Mouse (Mus musculus) gastrocnemius, postnatal 14 days (tissue): ENCODE results near the gene Parp1. TPM values are rescaled to one million over a fixed set of nuclear protein-coding genes. Genes with fewer than 3 reads are reported as not detected.
"Not testable (repeated sequence)": the region's sequence is repeated elsewhere in the genome, so short reads cannot be mapped to it uniquely, and the experiment has no call there.

Source experiments
- DNase-seq: peaks from one replicate; pipeline ENCODE4 v3.0.0; 2021; ENCODE audit warnings: mixed read lengths
- intact Hi-C: fragments of 180-260 bp; cut with DNase I; formaldehyde crosslinking; loops from one replicate; pipeline ENCODE4 v1.15.1; 2025; ENCODE audit warnings: low total_unique reads
- microRNA-seq, 2 experiments: library from miRNA; unstranded; fragments of <30 nt; microRNA quantifications; one replicate each; pipeline ENCODE4 v1.2.0; 2021
- total RNA-seq, 2 experiments: library from RNA; stranded (reverse); gene quantifications; 2 replicates each; pipeline ENCODE4 v1.2.3; 2021

Parp1 gene
- total RNA-seq, 2 experiments from 2014 or later: 51.9 to 53.6 TPM

- DNase-seq: no peak
- intact Hi-C loops: no loop called here
Observed at GRCm38 (mm10) chr1:180606796-180607577, 38.3 kb downstream of the Parp1 start.

DNA sequence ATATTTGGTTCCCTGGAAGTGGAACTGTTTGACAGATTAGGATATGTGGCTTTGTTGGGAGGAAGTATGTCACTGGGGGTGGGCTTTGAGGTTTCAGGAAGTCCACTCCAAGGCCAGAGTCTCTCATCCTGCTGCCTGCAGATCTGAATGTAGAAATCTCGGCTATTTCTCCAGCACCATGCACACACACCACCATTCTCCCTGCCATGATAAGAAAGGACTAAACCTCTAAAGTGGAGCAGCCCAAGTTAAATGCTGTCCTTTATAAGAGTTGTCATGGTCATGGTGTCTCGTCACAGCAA, 38.8 kb downstream of the Parp1 start:
- intact Hi-C loops: no loop called here
- no peak for DNase-seq

GRCm38 (mm10) chr1:180611842-180612241, 43.1 kb downstream of the Parp1 start:
- DNase-seq, intact Hi-C loops: not testable (repeated sequence)

DNA sequence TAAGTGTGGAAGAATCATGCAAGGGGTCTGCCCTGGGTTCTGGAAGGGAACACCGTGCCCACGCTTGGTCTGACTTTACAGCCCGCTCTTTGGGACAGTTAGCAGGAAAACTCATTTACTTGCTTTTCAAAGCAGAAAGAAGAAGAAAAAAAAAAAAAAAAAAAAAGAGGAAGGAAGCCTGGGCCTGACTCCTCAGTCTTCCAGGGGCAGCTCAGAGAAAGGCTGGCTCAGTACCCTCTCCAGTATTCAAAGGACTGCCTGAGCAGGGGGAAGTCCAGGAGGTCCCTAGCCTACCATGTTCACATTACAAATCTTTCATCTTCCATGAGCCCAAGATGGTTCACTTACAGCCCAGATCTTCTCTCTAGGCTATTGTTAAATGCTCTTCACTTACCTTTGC, 48.0 kb downstream of the Parp1 start:
- intact Hi-C loops: no loop called here
- DNase-seq: no peak

DNA sequence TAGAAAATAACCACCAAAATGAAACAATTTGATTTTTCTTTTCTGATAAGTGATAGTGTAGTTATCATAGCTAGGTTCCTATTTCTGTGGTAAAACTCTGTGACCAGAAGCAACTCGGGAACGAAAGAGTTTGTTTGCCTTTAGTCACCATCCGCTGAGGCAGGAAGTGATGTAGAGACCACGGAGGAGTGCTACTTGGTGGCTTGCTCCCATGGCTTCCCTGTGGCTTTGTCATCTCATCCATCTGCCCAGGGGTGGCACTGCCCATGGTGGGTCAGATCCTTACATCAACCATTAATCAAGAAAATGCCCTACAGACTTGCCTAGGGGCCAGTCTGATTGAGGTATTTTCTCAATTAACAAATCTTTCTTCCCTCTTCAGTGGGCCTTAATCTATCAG, 53.7 kb downstream of the Parp1 start:
- DNase-seq: no peak
- intact Hi-C loops: no loop called here

DNA sequence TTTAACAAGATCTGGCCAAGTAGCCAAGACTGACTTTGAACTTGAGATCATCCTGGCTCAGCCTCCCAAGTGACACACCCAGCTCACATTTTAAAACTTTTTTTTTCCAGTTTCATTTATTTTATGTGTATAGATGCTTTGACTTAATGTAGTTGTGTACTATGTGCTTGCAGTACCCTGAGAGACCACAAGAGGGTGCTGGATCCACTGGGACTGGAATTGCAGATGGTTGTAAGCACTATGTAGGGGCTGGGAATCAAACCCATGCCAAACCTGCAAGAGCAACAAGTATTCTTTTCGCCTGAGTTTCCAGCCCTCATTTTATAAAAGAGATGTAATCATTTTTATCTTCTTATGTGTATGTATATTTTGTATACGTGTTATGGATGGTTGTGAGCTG, 55.2 kb downstream of the Parp1 start:
- DNase-seq: no peak
- intact Hi-C loops: no loop called here

GRCm38 (mm10) chr1:180626141-180626540, 57.4 kb downstream of the Parp1 start:
- DNase-seq: peak; percentile 19
- intact Hi-C loops: no loop called here

DNA sequence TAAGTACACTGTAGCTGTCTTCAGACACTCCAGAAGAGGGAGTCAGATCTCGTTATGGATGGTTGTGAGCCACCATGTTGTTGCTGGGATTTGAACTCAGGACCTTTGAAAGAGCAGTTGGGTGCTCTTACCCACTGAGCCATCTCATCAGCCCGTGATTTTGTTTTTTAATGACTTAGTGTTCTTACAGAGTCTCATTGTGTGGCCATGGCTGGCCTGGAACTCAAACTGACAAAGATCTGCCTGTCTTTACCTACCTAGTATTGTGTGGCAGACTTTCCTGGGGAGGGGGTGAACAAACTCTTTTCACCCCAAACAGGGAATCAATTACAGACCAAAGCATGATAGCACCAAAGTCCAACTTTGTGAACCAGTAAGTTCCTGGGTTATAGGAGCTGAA, 69.1 kb downstream of the Parp1 start:
- intact Hi-C loops, DNase-seq: not testable (repeated sequence)

GRCm38 (mm10) chr1:180639416-180640401, 71.0 kb downstream of the Parp1 start:
- DNase-seq: no peak
- intact Hi-C loops: no loop called here

GRCm38 (mm10) chr1:180640605-180641125, 71.9 kb downstream of the Parp1 start:
- intact Hi-C loops: no loop called here
- peak; percentile 47 for DNase-seq

GRCm38 (mm10) chr1:180641137-180641517, 72.4 kb downstream of the Parp1 start, which contains the start of gene Lin9:
Gene Lin9 (plus strand): TSS chr1:180641150.
- peak; percentile 92 for DNase-seq
- intact Hi-C loops: no loop called here

GRCm38 (mm10) chr1:180641518-180642227, 72.9 kb downstream of the Parp1 start:
- intact Hi-C loops: no loop called here

GRCm38 (mm10) chr1:180642228-180642564, 73.5 kb downstream of the Parp1 start:
- DNase-seq: no peak
- intact Hi-C loops: no loop called here

More at GRCm38 (mm10) chr1:180641518-180642227, 72.9 kb downstream of the Parp1 start:
- DNase-seq: peak; percentile 19

Small RNAs within 50 kb of the gene (microRNA-seq; reads per million reads assigned to microRNA genes)
- 0 reads per million in 2 experiments for gene Mir6904

Other genes with a start within 250 kb of the Parp1 start
- 10 to 100 TPM; 27.6 to 28.6 TPM for gene Itpkb, start 238.4 kb upstream of the Parp1 start, total RNA-seq
- gene Stum, start 85.4 kb upstream of the Parp1 start, total RNA-seq: 1 to 10 TPM; 1.2 TPM
- gene Lin9, start 72.2 kb downstream of the Parp1 start, total RNA-seq: 1 to 10 TPM; 3.2 to 3.6 TPM
- not detected for gene Mixl1, start 128.1 kb downstream of the Parp1 start, total RNA-seq
- 10 to 100 TPM; 15.4 to 16.9 TPM for gene Acbd3, start 157.1 kb downstream of the Parp1 start, total RNA-seq
- 100 to 1,000 TPM; 448 to 473 TPM for gene H3f3a, start 245.0 kb downstream of the Parp1 start, total RNA-seq